Mouse (Mus musculus) 3134 (cell line): ENCODE measurements around the gene St5.

ENCODE experiments used
- DNase-seq: peaks from one replicate; pipeline ENCODE4 v3.0.0-alpha.2; 2011; ENCODE audit warnings: low spot score; ENCODE audit not compliant: insufficient read length; ENCODE audit errors: extremely low read depth

The St5 gene

DNA sequence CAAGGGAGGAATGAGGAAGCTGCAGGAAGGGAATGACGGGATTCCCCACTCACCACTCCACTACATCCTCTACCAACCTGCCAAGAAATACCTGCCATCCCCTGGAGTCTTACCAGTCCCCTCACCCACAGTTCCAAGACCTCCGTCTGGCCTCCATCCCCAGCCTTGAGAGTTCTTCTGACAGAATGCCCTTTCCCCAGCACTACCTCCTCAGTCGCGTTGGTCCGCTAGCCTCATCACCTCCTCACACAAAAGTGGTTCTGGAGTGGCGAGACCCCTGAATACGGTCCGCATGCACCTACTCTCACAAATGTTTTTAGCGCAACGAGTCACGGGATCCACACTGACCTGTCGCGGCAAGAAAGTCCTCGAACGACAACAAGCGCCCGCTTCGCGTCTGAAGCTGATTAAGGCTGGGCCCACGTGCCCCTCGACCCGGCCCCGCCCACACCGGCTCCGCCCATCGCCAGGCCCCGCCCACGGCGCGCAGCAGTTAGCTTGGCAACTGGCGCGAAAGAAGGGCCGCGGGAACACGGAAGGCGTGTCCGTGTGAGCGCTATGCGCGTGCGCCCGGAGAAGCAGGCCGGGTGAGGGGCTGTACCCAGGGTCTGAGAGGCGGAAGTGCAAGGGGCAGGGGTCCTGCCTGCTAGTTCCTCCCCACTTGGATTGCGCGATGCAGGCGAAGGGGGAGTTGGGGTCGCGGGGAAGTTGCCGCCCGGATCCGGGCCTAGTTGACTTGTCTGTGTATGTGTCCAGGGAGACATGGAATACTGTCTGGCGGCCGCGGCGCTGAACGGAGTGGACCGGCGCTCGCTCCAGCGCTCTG lies at the start of gene St5, which contains the start of gene Akip1:
TSS of gene St5 (minus strand) at position 416 of the 826 bp plus-strand sequence.
TSS of gene Akip1 (plus strand) at position 501 of the 826 bp plus-strand sequence.
- peak; percentile 90 for DNase-seq

DNA sequence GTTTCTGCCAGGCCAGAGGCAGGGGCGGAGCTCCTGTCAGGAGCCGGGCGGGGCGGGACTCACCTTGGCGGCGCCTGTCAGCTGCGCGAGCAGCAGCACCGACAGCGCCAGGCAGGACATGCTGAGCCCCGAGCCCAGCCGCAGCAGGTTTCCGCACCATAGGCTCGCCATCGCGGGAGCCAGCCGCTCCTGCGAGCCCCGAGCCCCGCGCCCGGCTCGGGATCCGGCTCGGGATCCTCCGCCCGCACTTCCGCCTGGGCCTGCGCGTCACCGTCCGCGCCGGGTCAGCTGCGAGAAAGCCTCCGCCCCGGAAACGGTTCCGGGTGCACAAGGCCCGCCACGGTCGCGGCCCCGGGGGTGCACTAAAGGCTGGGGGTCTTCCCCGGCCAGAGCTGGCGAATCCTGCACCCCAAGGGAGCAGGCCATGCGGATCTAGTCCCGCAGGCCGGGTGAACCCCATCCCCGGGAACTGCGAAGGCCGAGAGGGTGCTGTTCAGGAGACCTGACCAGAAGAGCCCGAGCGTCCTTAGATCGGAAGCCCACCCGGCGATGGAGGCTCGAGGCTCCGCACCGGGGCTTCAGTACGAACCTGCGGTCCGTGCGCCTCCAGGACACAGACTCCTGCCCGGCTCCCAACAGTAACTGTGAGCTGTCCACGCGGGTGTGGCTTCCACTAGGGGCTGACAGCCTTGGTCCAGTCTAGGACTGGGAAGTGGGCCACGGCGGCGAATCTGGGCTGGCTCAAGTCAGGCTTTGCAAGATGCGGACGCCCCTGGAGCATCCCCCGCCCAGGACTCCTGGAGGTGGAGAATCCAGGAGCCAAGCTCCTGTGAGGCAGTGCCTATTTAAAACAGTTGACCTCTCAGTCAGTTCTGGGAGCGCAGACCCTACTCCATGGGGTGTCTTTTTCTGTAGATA lies 48.9 kb upstream of the St5 start, which contains the start of gene Tmem9b:
TSS of gene Tmem9b (minus strand) at position 868 of the 918 bp plus-strand sequence.
- DNase-seq, result peak; percentile 85

DNA sequence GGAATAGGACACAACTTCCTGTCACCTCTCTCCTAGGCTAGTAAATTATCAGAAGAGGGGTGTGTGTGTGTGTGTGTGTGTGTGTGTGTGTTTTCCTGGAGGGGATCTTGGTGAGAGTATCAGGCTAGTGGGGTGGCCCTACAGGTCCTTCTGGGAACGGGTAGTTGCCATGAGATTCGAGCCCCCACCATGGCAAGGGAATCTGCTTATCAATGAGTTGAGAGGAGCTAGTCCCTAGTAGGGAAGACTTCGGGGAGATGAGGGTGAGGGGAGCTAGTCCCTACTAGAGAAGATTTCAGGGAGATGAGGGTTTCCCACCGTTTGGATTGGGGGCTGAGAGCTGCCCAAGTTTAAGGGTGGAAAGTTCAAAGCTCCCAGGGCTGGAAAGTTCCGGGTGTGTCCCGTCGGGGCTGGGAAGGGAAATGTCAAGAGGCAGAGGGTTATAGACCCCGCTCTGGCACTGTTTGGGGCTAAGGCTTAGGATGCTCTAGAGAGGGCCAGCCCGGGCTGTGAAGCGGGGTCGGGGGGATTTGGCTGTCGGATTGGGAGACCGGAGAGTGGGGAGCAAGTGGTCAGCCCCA lies 48.1 kb upstream of the St5 start:
- DNase-seq, result no peak

DNA sequence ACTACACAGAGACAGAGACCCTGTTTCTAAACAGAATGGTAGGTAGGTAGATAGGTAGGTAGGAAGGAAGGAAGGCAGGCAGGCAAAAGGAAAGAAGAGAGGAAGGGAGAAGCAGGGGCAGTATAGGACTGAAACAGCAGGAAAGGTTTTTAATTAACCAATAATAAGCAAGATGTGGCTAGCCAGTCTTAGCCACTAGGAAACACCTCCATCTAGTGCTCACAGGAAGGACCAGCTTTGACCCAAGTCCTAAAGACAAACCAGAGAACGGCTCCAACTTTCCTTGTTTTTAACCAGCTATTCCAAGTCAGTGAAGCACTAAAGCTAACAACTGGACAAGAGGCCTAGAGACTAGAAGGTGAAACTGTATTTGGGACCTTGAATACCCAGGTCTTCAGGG lies 44.3 kb upstream of the St5 start:
- DNase-seq, result no peak

DNA sequence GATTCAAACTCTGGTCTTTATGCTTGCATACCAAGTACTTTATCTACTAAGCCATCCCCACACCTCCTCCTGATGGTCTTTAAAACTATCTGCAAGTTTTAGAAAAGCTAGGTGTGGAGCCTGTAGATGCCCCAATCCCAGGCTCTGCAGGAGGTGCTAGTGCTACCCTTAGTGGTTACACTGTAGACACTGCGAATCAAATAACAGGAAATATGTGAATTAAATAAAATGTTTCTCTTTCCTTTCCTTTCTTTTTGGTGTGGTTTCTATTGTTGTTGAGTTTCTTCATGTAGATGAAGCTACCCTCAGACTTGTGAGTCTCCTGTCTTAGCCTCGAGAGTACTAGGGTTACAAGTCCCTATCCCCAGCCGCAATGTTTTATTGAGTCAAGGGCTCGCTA lies 38.3 kb upstream of the St5 start:
- no peak for DNase-seq

DNA sequence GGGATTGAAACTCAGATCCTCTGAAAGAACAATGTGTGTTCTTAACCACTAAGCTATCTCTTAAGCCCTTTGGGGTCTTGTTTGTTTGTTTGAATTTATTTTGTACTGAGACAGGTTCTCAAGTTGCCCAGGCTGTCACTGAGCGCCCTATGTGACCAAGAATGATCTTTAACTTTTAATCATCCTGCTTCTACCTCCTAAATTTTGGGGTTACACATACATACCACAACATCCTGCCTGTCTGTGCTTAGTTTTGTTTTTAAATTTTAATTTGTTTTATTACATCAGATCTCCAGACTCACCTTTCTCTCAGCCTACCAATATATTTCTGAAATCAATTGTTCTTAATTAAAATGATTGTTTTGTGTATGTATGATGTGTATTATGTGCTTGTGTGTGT lies 37.7 kb upstream of the St5 start:
- no peak for DNase-seq

DNA sequence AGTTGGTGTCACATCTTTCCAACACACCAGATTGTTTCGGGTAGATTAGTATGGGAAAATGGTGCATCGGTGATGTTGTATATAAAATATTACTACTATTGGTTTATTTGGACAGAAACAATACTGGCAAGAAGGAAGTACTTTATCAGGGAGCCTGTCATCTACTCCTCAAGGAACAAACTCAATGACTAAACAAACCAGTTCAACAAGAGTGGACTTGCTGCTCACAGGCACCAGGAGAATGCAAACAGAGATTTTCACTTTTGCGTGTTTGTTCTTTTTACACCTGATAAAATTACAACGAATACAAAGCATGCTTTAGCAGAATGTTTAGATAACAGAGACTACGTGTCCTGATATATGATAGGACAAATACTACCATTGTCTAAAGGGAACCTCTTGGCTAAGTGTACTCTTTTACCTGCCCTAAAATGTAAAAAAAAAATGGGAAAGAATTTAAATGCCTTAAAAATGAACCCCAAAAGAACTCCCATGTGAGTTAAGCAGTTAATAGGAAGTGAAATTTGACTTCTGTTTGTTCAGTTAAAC lies 36.5 kb upstream of the St5 start:
- DNase-seq, result no peak

DNA sequence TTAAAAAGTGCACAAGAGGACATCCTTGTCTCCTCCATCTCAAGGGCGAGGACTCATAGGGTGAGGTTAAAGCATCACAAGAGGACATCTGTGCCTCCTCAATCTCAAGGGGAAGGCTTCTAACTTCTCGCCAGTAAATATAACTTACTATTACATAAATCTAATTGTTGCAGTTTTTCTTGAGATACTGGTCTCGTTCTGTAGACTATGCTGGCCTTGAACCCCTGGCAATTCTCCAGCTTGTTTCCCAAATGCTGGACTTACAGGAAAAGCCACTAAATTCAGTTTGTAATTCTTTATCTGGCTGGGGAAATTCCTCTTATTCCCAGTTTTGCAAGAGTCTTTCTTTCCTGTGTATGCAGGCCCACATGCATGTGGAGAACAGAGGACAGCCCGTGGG lies 31.4 kb upstream of the St5 start:
- no peak for DNase-seq

DNA sequence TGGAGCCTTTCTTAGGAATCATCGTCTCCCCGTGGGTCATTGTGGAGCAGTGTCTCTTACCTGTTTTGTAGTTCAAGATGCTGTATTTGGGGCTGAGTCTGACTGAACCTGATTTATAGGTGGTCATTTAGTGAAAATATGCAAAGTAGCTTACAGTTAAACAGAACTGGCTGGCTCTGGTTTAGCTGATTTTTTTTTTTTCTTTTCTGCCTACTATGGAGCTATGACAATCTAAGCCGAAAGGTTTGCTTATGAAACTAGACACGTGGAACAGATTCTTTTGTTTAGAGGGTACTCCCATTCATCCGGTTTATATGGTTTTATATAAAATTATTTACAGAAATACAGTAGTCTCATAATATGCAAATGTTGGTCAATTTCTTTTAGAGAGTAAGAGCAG lies 28.2 kb upstream of the St5 start, which contains the start of gene Ascl3:
TSS of gene Ascl3 (minus strand) at position 101 of the 400 bp plus-strand sequence.
- DNase-seq, result no peak

DNA sequence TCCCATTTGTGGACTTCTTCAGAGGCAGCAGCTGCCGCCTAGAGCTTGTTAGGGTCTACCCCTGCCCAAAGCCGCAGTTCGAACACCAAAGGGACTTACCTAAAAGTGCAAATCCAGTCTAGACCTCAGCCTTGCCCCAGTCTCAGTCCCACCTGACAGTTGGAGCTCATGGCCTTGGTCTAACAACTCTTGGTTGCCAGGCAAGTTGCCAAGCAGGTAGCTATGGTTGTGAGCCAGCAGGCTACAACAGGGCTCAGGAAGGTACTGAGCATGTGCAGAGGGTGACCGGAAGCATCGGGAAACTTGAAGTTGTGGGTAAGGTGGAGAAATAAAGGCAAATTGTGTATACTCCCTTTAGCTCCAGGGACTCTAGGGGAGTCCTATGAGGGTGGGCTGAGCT lies 20.3 kb upstream of the St5 start, which contains the start of gene BC051019:
TSS of gene BC051019 (minus strand) at position 154 of the 400 bp plus-strand sequence.
- DNase-seq, result no peak

DNA sequence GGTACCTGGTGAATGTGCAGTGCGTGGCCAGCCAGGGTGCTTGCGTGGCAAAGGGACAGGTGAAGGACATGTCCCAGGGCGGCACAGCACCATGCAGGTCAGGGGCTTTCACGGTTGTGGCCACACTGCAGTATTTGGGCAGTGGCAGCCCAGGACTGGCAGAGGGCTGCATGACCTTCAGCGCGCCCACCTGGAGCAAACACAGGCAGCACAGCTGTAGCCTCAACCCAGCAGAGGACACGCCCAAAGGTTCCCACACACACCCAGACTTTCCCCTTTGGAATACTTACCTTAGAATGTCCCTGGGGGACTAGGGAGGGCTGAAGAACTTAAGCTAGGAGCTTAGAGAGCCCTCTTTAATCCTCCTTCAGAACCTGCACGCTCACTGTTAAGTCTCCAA lies 19.7 kb upstream of the St5 start:
- DNase-seq, result no peak

DNA sequence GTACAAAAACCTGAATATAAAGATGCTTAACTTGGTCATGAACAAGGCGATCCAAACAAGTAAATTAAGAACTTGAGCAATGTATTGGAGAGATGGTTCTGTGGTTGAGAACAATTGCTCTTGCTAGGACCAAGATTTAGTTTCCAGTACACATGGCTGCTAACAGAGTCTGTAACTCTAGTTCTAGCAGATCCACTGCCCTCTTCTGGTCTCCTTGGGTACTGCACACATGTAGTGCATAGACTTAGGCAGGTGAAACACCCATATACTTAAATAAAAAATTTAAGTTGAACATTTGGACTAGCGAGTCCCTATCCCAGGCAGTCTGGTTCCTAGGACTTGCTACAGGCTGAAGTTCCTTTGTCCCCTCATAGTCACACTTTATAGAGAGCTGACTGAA lies 19.2 kb upstream of the St5 start:
- no peak for DNase-seq

DNA sequence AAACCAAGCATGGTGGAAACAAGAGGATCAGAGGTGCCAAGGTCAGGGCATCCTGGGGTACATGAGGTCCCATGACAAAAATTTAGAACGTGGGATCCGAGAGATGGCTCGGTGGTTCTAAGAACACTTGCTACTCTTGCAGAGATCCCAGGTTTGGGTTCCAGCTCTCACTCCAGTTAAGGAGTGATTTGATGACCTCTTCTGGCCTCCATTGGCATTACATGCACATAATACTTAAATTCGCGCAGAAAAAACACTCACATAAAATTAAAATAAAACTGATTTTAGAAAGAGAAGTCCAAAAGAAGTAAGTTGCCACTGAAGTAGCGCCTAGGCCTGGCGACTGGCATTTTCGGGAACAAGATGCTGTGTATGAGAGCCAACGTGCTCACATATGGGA lies 15.9 kb upstream of the St5 start:
- DNase-seq, result no peak

DNA sequence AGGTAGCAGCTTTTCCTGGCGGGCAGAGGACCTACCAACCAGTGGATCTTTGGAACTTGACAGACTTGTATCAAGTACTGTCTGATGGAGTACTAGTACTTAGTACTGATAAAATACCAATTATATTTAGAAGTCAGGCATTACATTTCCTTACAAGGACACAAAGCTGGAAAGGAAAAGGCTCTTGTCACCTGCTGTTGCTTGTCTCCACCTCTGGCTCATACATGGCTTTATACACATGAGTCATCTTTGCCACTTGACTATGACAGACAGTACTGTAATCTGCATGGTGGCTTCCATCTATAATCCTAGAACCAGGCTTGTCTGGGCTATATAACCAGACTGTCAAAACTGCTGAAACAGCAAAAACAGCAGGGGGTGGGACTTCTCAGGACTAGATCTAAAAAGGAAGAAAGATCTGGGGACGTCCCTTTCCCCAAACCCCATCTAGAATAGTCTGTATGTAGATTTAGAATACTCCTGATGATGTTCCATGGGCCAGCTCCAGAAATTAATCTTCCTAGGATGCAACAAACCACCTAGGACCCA lies 10.1 kb upstream of the St5 start:
- no peak for DNase-seq

DNA sequence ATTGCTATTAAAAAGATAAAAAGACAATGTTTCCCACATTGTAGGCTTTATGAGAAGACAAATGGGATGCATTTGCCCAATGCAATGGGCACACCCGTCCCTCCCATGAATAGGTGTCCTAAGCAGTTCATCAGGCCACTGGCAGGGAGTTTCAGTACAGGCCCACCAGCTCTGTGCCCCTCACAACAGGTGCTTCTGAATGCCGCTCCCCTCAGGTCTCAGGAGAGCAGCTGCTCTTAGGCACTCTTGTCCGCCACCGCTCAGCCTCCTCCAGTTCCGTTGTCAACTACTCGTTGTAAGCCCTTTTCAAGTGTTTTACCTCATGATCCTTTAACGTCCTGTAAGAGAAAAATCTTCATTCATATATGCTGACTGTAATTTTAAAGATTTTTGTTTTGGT lies 8.8 kb upstream of the St5 start:
- no peak for DNase-seq

DNA sequence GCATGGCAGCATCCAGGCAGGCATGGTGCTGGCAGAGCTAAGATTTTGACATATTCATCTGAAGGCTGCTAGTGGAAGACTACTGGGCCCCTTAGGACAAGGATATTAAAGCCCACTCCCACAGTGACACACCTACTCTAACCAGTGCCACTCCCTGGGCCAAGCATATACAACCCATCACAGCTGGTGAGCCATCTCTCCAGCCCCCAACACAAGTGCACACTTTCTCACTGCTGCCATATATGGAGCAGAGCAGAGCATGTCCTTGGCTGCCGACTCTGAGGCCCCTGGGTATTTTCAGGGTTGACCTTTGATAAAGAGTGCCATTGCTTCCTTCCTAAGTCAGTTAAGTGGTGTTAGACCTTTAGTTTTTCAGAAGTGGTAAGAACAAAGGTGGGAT lies 6.7 kb upstream of the St5 start:
- DNase-seq, result no peak

DNA sequence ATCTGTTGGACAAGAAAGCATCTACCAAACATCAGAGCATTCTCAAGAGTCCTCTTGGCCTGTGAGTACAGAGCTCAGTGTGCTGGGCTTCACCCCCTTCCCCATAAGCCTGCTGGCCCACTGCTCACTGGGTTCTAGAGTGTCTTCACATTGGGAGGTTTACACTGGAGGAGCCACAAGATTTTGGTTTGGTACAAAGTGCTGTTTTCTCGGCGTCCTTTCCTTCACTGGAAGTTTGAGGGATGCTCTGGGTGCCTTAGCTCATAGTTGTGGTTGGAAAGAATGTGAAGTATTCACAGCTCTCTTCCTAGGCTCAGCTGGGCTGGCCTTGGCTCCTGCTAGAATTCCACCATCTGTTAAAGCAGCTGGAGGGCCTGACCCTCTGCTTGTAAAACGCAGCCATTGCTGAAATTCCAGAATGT lies 5.6 kb upstream of the St5 start:
- DNase-seq, result peak; percentile 66

DNA sequence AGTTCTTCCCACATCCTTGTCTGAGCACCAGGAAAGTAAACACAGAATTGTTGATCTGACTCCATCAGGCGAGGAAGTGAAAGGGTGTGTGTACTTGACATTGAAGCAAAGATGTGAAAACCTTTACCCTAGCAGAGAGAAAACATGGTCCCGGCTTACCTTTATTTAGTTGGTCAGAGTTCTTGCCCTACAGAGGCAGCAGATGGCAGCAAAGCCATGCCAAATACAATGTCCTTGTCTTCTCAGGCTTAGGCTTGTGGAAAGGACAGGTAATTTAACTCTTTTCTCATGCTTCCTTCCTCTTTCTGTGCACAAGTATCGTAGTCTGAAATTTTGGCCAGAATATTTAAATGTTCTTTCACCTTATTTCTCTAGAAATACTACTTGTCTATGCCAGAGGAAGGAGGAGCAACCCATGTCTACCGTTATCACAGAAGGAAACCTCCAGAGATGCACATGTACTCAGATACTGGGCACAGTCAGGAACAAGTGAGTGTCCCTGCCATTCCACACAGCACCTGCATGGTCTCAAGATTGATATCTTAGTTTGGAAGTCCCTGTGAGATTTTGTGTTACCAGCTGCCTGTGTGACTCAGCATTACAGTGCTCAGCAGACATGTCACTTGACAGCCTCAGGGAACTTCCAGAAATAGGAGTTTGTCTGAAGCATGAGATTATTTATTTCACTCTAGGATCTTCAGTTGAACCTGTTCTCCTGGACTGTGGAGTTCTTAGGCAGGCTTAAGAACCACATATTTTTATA lies 3.8 kb upstream of the St5 start:
- no peak for DNase-seq

DNA sequence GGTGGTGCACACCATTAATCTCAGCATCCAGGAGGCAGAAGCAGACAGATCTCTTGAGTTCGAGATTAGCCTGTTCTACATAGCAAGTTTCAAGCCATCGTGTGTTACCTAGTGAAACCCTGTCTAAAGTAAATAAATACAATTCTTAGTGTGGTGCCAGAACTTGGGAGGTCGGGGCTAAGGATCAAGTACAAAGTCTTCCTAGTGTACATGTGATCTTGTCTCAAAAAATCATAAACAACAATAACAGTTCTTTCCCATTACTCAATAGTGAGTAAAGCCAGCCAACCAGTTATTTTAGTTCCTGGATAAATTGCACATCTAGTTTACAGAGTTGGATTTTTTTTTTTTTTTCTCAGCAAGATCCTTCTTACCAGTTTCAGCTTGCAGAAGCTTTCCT lies 1.1 kb upstream of the St5 start:
- DNase-seq, result no peak

DNA sequence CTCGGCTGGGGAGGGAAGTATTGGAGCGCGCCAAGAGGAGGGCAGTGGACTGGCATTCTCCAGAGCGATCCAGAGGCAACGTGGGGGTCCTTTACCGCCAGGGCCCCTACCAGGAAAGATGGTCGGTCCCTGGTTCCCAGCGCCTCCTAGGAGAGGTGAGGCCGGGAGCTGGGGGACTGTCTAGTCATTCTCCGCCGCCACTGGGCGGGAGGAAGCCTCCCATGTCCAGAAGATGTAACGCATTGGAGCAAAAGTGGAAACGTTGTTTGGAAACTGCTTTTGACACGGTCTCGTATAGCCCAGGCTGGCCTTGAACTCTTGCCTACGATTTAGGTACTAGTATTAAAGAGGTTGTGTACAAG lies 592 bp upstream of the St5 start:
- no peak for DNase-seq
